Mouse (Mus musculus) MEL (cell line): Measurements from ENCODE around the gene Spsb2. TPM values are rescaled to one million over a fixed set of nuclear protein-coding genes. Genes with fewer than 3 reads are reported as not detected.

Experiments
- DNase-seq: peaks from one replicate; pipeline ENCODE4 v3.0.0; 2011; ENCODE audit warnings: low read depth, low spot score
- H3K27ac ChIP-seq: 2 replicates; pipeline ENCODE4 v1.5.1; 2012; ENCODE audit warnings: low read depth, mild to moderate bottlenecking, control low read depth, low read length, moderate library complexity; ENCODE audit not compliant: control insufficient read depth
- H3K27me3 ChIP-seq, 2 experiments: fragments of 150-350 bp in 1 of 2; sonication (generic) in 1 of 2; 2 replicates each; pipeline ENCODE4 v1.6.1; 2012; ENCODE audit warnings: low read length in 2 of 2, mild to moderate bottlenecking in 2 of 2, improper control_type of control experiment in 1 of 2, moderate library complexity in 1 of 2; ENCODE audit not compliant: insufficient read depth in 2 of 2, control insufficient read depth in 1 of 2
- H3K36me3 ChIP-seq, 2 experiments: 2 replicates each; pipeline ENCODE4 v1.6.1; 2012 to 2014; ENCODE audit warnings: low read length in 2 of 2, improper control_type of control experiment in 1 of 2, inconsistent platforms in 1 of 2, mild to moderate bottlenecking in 1 of 2; ENCODE audit not compliant: insufficient read depth in 2 of 2, control insufficient read depth in 1 of 2
- H3K4me1 ChIP-seq, 2 experiments: fragments of 150-350 bp in 1 of 2; sonication (generic) in 1 of 2; 2 replicates each; pipeline ENCODE4 v1.6.1; 2012; ENCODE audit warnings: low read length in 2 of 2, improper control_type of control experiment in 1 of 2, mild to moderate bottlenecking in 1 of 2; ENCODE audit not compliant: insufficient read depth in 2 of 2, control insufficient read depth in 1 of 2
- H3K4me3 ChIP-seq, 2 experiments: fragments of 150-350 bp in 1 of 2; sonication (generic) in 1 of 2; 2 replicates each; pipeline ENCODE4 v1.5.1; 2012; ENCODE audit warnings: low read depth in 2 of 2, low read length in 2 of 2, mild to moderate bottlenecking in 2 of 2, moderate library complexity in 2 of 2, control low read depth in 1 of 2, improper control_type of control experiment in 1 of 2; ENCODE audit not compliant: control insufficient read depth in 1 of 2, insufficient read depth in 1 of 2
- H3K79me2 ChIP-seq: 2 replicates; pipeline ENCODE4 v1.6.1; 2012; ENCODE audit warnings: mild to moderate bottlenecking, low read length, moderate library complexity; ENCODE audit not compliant: control insufficient read depth, poor library complexity, insufficient read depth
- H3K9ac ChIP-seq: 2 replicates; pipeline ENCODE4 v1.6.1; 2012; ENCODE audit warnings: low read depth, mild to moderate bottlenecking, control low read depth, low read length, moderate library complexity; ENCODE audit not compliant: control insufficient read depth, poor library complexity, severe bottlenecking
- H3K9me3 ChIP-seq: fragments of 150-350 bp; sonication (generic); replicated peaks from 2 replicates; pipeline ENCODE4 v1.6.1; 2012; ENCODE audit warnings: mild to moderate bottlenecking, low read length, improper control_type of control experiment, moderate library complexity; ENCODE audit not compliant: insufficient read depth
- BHLHE40 ChIP-seq: IDR thresholded peaks from 2 replicates; pipeline ENCODE4 v1.6.1; 2012; ENCODE audit warnings: low read depth, mild to moderate bottlenecking, inconsistent platforms, low read length, improper control_type of control experiment, borderline replicate concordance
- CHD1 ChIP-seq: IDR thresholded peaks from 2 replicates; pipeline ENCODE4 v1.6.1; 2012; ENCODE audit warnings: low read depth, mild to moderate bottlenecking, inconsistent platforms, low read length, improper control_type of control experiment
- E2F4 ChIP-seq: IDR thresholded peaks from 2 replicates; pipeline ENCODE4 v1.6.1; 2011; ENCODE audit warnings: low read depth, low read length, improper control_type of control experiment, borderline replicate concordance
- ELF1 ChIP-seq: IDR thresholded peaks from 2 replicates; pipeline ENCODE4 v1.6.1; 2014; ENCODE audit warnings: low read depth, mild to moderate bottlenecking, inconsistent platforms, low read length, improper control_type of control experiment, moderate library complexity
- ETS1 ChIP-seq: IDR thresholded peaks from 2 replicates; pipeline ENCODE4 v1.6.1; 2012; ENCODE audit warnings: low read depth, mild to moderate bottlenecking, inconsistent platforms, low read length, improper control_type of control experiment, moderate library complexity
- HCFC1 ChIP-seq: IDR thresholded peaks from 2 replicates; pipeline ENCODE4 v1.6.1; 2012; ENCODE audit warnings: low read depth, mild to moderate bottlenecking, inconsistent platforms, low read length, improper control_type of control experiment, moderate library complexity
- KAT2A ChIP-seq: conservative IDR thresholded peaks from 2 replicates; pipeline ENCODE4 v1.6.1; 2012; ENCODE audit warnings: low read depth, low read length, improper control_type of control experiment, inconsistent platforms
- MAX ChIP-seq: IDR thresholded peaks from 2 replicates; pipeline ENCODE4 v1.6.1; 2011; ENCODE audit warnings: low read length, improper control_type of control experiment
- MAZ ChIP-seq: IDR thresholded peaks from 2 replicates; pipeline ENCODE4 v1.6.1; 2012; ENCODE audit warnings: low read depth, mild to moderate bottlenecking, inconsistent platforms, low read length, improper control_type of control experiment
- MXI1 ChIP-seq: IDR thresholded peaks from 2 replicates; pipeline ENCODE4 v1.6.1; 2011; ENCODE audit warnings: mild to moderate bottlenecking, low read depth, low read length, improper control_type of control experiment
- MYC ChIP-seq: IDR thresholded peaks from 2 replicates; pipeline ENCODE4 v1.6.1; 2011; ENCODE audit warnings: low read depth, mild to moderate bottlenecking, low read length, improper control_type of control experiment, moderate library complexity
- NRF1 ChIP-seq: IDR thresholded peaks from 2 replicates; pipeline ENCODE4 v1.6.1; 2014; ENCODE audit warnings: low read depth, mild to moderate bottlenecking, inconsistent platforms, low read length, improper control_type of control experiment, moderate library complexity; ENCODE audit not compliant: poor library complexity, insufficient read depth, severe bottlenecking
- POLR2A ChIP-seq, 2 experiments: IDR thresholded peaks; 2 replicates each; pipeline ENCODE4 v1.6.1; 2011 to 2012; ENCODE audit warnings: low read length in 2 of 2, mild to moderate bottlenecking in 2 of 2, control low read depth in 1 of 2, improper control_type of control experiment in 1 of 2, low read depth in 1 of 2, moderate library complexity in 1 of 2; ENCODE audit not compliant: control insufficient read depth in 1 of 2, insufficient read depth in 1 of 2, poor library complexity in 1 of 2
- RAD21 ChIP-seq: IDR thresholded peaks from 2 replicates; pipeline ENCODE4 v1.6.1; 2011; ENCODE audit warnings: mild to moderate bottlenecking, low read depth, low read length, improper control_type of control experiment
- SIN3A ChIP-seq: IDR thresholded peaks from 2 replicates; pipeline ENCODE4 v1.6.1; 2012; ENCODE audit warnings: low read length, improper control_type of control experiment, inconsistent platforms
- TBP ChIP-seq: IDR thresholded peaks from 2 replicates; pipeline ENCODE4 v1.8.0; 2011; ENCODE audit warnings: low read depth, low read length, improper control_type of control experiment
- TCF12 ChIP-seq: IDR thresholded peaks from 2 replicates; pipeline ENCODE4 v1.6.1; 2014; ENCODE audit warnings: low read depth, mild to moderate bottlenecking, inconsistent platforms, low read length, improper control_type of control experiment, moderate library complexity
- UBTF ChIP-seq: IDR thresholded peaks from 2 replicates; pipeline ENCODE4 v1.6.1; 2012; ENCODE audit warnings: low read depth, mild to moderate bottlenecking, inconsistent platforms, low read length, improper control_type of control experiment, moderate library complexity, borderline replicate concordance; ENCODE audit not compliant: insufficient read depth
- USF1 ChIP-seq: IDR thresholded peaks from 2 replicates; pipeline ENCODE4 v1.6.1; 2014; ENCODE audit warnings: low read depth, mild to moderate bottlenecking, inconsistent platforms, low read length, improper control_type of control experiment, moderate library complexity
- ZNF384 ChIP-seq: IDR thresholded peaks from 2 replicates; pipeline ENCODE4 v1.6.1; 2012; ENCODE audit warnings: low read depth, mild to moderate bottlenecking, inconsistent platforms, low read length, improper control_type of control experiment
- polyA plus RNA-seq, 2 experiments: library from polyadenylated mRNA; stranded (reverse) in 1 of 2; unstranded in 1 of 2; fragments of >175 nt in 1 of 2; fragments of >200 nt in 1 of 2; gene quantifications; 2 replicates each; pipeline versions ENCODE4 v1.2.1 to v1.2.4; 2012; ENCODE audit warnings: low replicate concordance in 2 of 2, low read depth in 1 of 2; ENCODE audit not compliant: insufficient read length in 2 of 2, insufficient read depth in 1 of 2, missing spikeins in 1 of 2
- total RNA-seq: library from RNA; depleted of rRNA; stranded (reverse); fragments of 300-350 nt; gene quantifications from 2 replicates; pipeline ENCODE4 v1.2.3, GENCODE M21; 2012

The Spsb2 gene
- total and polyA plus RNA-seq, 3 experiments = 7.3 to 7.7 TPM; not detected in 1

- TF ChIP-seq ELF1 (no peak), E2F4 (no peak), TBP (no peak)
Measured at GRCm38 (mm10) chr6:124812848-124813247, 4.4 kb downstream of the Spsb2 start.

GRCm38 (mm10) chr6:124813496-124813895 lies 5.0 kb downstream of the Spsb2 start:
- H3K4me1 ChIP-seq = peaks cover 0 to 19% of the 10 kb centered on the region in 2 experiments; a peak in 3 of 4 replicates
- DNase-seq = peak; percentile 90
- no peaks in the 10 kb centered on the region for H3K9me3 ChIP-seq
- H3K9ac ChIP-seq = peak overlapping the region; percentile 73
- TF ChIP-seq USF1 (peak; percentile 88), MYC (peak; percentile 93), HCFC1 (peak; percentile 60), CHD1 (peak; percentile 44; the same call in 1 of the 2 replicates), MAX (peak; percentile 93), UBTF (0 out of 2 replicates have a peak, but pooled peaks have one; percentile 55), SIN3A (peak; percentile 39; the same call in 1 of the 2 replicates), NRF1 (peak; percentile 77), E2F4 (peak; percentile 47; the same call in 1 of the 2 replicates), ZNF384 (no peak), TCF12 (0 out of 2 replicates have a peak, but pooled peaks have one; percentile 14), ELF1 (no peak), POLR2A (IDR thresholded peaks at IDR 0.05; ENCODE audit: control insufficient read depth in 1 of 2, insufficient read depth in 1 of 2, low read depth in 1 of 2, low read length in 2 of 2, poor library complexity in 1 of 2) (peak in 1 of 2 experiments; percentile 56; a peak in 2 of 4 replicates), KAT2A (no peak), ETS1 (0 out of 2 replicates have a peak, but pooled peaks have one; percentile 4), MAZ (peak; percentile 57), MXI1 (peak; percentile 92), BHLHE40 (peak; percentile 92), RAD21 (no peak)
- TF ChIP-seq, all 39 proteins: peak for 15
- H3K27ac ChIP-seq = peak overlapping the region; percentile 23
- peaks cover 19% of the 10 kb centered on the region for H3K79me2 ChIP-seq
- H3K27me3 ChIP-seq = no peaks in the 10 kb centered on the region
- peaks cover 6 to 11% of the 10 kb centered on the region in 2 experiments for H3K36me3 ChIP-seq
- H3K4me3 ChIP-seq = peak overlapping the region; percentile 72 to 78

More at GRCm38 (mm10) chr6:124812848-124813247, 4.4 kb downstream of the Spsb2 start:
- Histone ChIP-seq H3K79me2 (peaks cover 19% of the 10 kb centered on the region), H3K4me1 (peaks cover 0 to 24% of the 10 kb centered on the region in 2 experiments; a peak in 3 of 4 replicates), H3K9me3 (no peaks in the 10 kb centered on the region), H3K36me3 (peaks cover 6 to 11% of the 10 kb centered on the region in 2 experiments), H3K27me3 (no peaks in the 10 kb centered on the region), H3K27ac (peak overlapping the region; percentile 18; the same call in 1 of the 2 replicates), H3K4me3 (peak overlapping the region; percentile 72 to 78), H3K9ac (peak overlapping the region; percentile 73)
- no peak for DNase-seq
